Mouse (Mus musculus): Measurements from ENCODE around the gene Peli2. TPM values are rescaled to one million over a fixed set of nuclear protein-coding genes. Genes with fewer than 3 reads are reported as not detected.
"Not testable (repeated sequence)": the region's sequence is repeated elsewhere in the genome, so short reads cannot be mapped to it uniquely, and the experiment has no call there.

Gene Peli2
- 6.8 and 7.0 TPM in 2 replicates for polyA plus RNA-seq (2015; fragmentation: Nextera tagmentation; extraction: Ambion mirVana)

- H3K9me3 ChIP-seq (replicated peaks), result no peaks in the 10 kb centered on the region
- peak; percentile 87 for ATAC-seq (ENCODE audit: low FRiP score)
- H3K9ac ChIP-seq (replicated peaks), result peak within 1 kb of the TSS; percentile 86
- peaks cover 61% of the 10 kb centered on the region for H3K4me1 ChIP-seq
- peak within 1 kb of the TSS; percentile 84 for H3K4me3 ChIP-seq (replicated peaks)
- H3K4me2 ChIP-seq, result peak within 1 kb of the TSS; percentile 96
- no peaks in the 10 kb centered on the region for H3K36me3 ChIP-seq
- WGBS, result under 1% methylated on average over 107 of the region's 117 CpGs
- H3K27ac ChIP-seq (replicated peaks), result peak within 1 kb of the TSS; percentile 87
- H3K27me3 ChIP-seq (replicated peaks), result no peaks in the 10 kb centered on the region
These were observed at the start of gene Peli2 for GRCm38 (mm10) chr14:48120752-48121528. Gene Peli2, plus strand, starts transcription at chr14:48120823.

DNA sequence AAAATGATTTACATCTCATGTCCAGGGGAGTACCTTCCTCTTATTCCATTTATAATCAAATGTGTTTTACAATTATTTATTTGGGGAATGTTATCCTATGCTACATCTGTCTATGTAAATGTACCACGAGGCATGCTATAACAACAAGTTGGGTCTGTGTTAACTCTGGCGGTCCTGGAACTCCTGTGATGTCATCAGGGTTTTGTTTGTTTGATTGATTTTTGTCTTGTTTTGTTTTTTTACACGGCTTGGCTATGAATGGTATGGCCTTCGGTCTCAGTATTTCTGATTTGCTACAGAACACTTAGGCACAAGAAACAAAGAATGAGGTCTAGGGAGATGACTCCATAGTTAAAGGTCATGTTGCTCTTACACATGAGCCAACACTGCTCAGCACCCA lies 48.5 kb upstream of the Peli2 start:
- H3K36me3 ChIP-seq, result no peaks in the 10 kb centered on the region
- 55% methylated on average over 4 of the region's 4 CpGs for WGBS
- H3K9ac ChIP-seq (replicated peaks), result no peak overlapping the region
- H3K4me1 ChIP-seq, result peaks cover 11% of the 10 kb centered on the region
- no peak overlapping the region for H3K4me3 ChIP-seq (replicated peaks)
- H3K4me2 ChIP-seq, result no peak overlapping the region
- ATAC-seq (ENCODE audit: low FRiP score), result no peak
- H3K27me3 ChIP-seq (replicated peaks), result no peaks in the 10 kb centered on the region
- H3K9me3 ChIP-seq (replicated peaks), result no peaks in the 10 kb centered on the region
- no peak overlapping the region for H3K27ac ChIP-seq (replicated peaks)

- WGBS, result 27% methylated on average over 24 of the region's 24 CpGs
- Histone ChIP-seq H3K36me3 (no peaks in the 10 kb centered on the region), H3K27ac (replicated peaks) (no peak overlapping the region), H3K4me3 (replicated peaks) (no peak overlapping the region), H3K9me3 (replicated peaks) (no peaks in the 10 kb centered on the region), H3K9ac (replicated peaks) (0 out of 2 replicates have a peak overlapping the region, but pooled peaks have one; percentile 14), H3K4me2 (peak overlapping the region; percentile 21; the same call in 1 of the 2 replicates), H3K4me1 (peaks cover 11% of the 10 kb centered on the region), H3K27me3 (replicated peaks) (no peaks in the 10 kb centered on the region)
- peak; percentile 38; the same call in 1 of the 2 replicates for ATAC-seq (ENCODE audit: low FRiP score)
These were observed 47.1 kb upstream of the Peli2 start for GRCm38 (mm10) chr14:48073247-48074161.

GRCm38 (mm10) chr14:48079574-48079973 lies 41.0 kb upstream of the Peli2 start:
- WGBS, result 96% methylated on average over 17 of the region's 17 CpGs
- not testable (repeated sequence) for H3K4me3 ChIP-seq (replicated peaks); ATAC-seq (ENCODE audit: low FRiP score)

GRCm38 (mm10) chr14:48083836-48084812 lies 36.5 kb upstream of the Peli2 start:
- Histone ChIP-seq H3K27me3 (replicated peaks) (no peaks in the 10 kb centered on the region), H3K4me2 (peak overlapping the region; percentile 20), H3K27ac (replicated peaks) (peak overlapping the region; percentile 38; the same call in 1 of the 2 replicates), H3K9me3 (replicated peaks) (no peaks in the 10 kb centered on the region), H3K4me3 (replicated peaks) (no peak overlapping the region), H3K36me3 (no peaks in the 10 kb centered on the region), H3K9ac (replicated peaks) (no peak overlapping the region), H3K4me1 (peaks cover 20% of the 10 kb centered on the region)
- WGBS, result 28% methylated on average over 14 of the region's 14 CpGs
- peak; percentile 59 for ATAC-seq (ENCODE audit: low FRiP score)

More at GRCm38 (mm10) chr14:48079574-48079973, 41.0 kb upstream of the Peli2 start:
- H3K9ac ChIP-seq (replicated peaks); H3K36me3 ChIP-seq; H3K27ac ChIP-seq (replicated peaks); H3K27me3 ChIP-seq (replicated peaks); H3K9me3 ChIP-seq (replicated peaks); H3K4me2 ChIP-seq: not testable (repeated sequence)
- H3K4me1 ChIP-seq, result peaks cover 12% of the 10 kb centered on the region

- no peaks in the 10 kb centered on the region for H3K9me3 ChIP-seq (replicated peaks)
- no peak overlapping the region for H3K27ac ChIP-seq (replicated peaks)
- no peak overlapping the region for H3K9ac ChIP-seq (replicated peaks)
- no peak for ATAC-seq (ENCODE audit: low FRiP score)
- H3K36me3 ChIP-seq, result no peaks in the 10 kb centered on the region
- WGBS, result 40% methylated on average over 7 of the region's 7 CpGs
- H3K4me2 ChIP-seq, result no peak overlapping the region
- no peaks in the 10 kb centered on the region for H3K27me3 ChIP-seq (replicated peaks)
- H3K4me3 ChIP-seq (replicated peaks), result no peak overlapping the region
- H3K4me1 ChIP-seq, result peaks cover 20% of the 10 kb centered on the region
These were observed 33.8 kb upstream of the Peli2 start for GRCm38 (mm10) chr14:48086682-48087297.

DNA sequence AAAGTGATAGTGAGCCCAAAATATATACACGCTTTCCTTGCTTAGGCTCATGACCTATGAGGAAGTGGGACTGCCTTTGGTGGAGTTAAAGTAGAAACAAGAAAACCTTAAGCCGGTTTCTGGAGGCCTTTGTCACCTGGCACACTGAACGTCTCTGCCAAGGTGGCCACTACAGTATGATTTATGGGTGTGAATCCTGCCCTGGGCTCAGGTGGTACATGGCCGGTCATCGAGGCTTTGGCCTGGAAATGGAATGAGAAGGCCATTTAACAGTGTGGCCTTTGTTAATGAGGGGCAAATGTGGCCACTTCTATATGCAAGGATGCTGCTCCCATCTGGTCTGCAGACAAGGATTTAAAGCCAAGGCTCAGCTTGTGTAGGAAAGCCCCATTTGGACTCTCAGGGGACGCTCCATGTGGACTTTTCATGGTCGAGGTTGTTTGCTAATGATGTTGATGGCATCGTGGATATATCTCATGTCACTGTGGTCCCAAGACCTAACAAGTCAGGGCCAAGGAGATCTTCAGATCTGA lies 33.3 kb upstream of the Peli2 start:
- Histone ChIP-seq H3K4me1 (peaks cover 20% of the 10 kb centered on the region), H3K27ac (replicated peaks) (no peak overlapping the region), H3K9me3 (replicated peaks) (no peaks in the 10 kb centered on the region), H3K4me2 (no peak overlapping the region), H3K9ac (replicated peaks) (no peak overlapping the region), H3K27me3 (replicated peaks) (no peaks in the 10 kb centered on the region), H3K4me3 (replicated peaks) (no peak overlapping the region), H3K36me3 (no peaks in the 10 kb centered on the region)
- ATAC-seq (ENCODE audit: low FRiP score), result no peak
- WGBS, result 37% methylated on average over 8 of the region's 8 CpGs

GRCm38 (mm10) chr14:48090465-48090864 lies 30.2 kb upstream of the Peli2 start:
- whole genome bisulfite sequencing, result 70% methylated on average over 4 of the region's 4 CpGs
- Histone ChIP-seq H3K27ac (replicated peaks) (no peak overlapping the region), H3K36me3 (no peaks in the 10 kb centered on the region), H3K9ac (replicated peaks) (no peak overlapping the region), H3K4me2 (no peak overlapping the region), H3K4me1 (0 out of 2 replicates have a peak, but pooled peaks cover 3% of the 10 kb centered on the region), H3K27me3 (replicated peaks) (no peaks in the 10 kb centered on the region), H3K4me3 (replicated peaks) (no peak overlapping the region), H3K9me3 (replicated peaks) (no peaks in the 10 kb centered on the region)
- ATAC-seq (ENCODE audit: low FRiP score), result no peak

- ATAC-seq (ENCODE audit: low FRiP score), result no peak
- H3K4me3 ChIP-seq (replicated peaks), result no peak overlapping the region
These were observed 29.5 kb upstream of the Peli2 start for GRCm38 (mm10) chr14:48091160-48091559.

DNA sequence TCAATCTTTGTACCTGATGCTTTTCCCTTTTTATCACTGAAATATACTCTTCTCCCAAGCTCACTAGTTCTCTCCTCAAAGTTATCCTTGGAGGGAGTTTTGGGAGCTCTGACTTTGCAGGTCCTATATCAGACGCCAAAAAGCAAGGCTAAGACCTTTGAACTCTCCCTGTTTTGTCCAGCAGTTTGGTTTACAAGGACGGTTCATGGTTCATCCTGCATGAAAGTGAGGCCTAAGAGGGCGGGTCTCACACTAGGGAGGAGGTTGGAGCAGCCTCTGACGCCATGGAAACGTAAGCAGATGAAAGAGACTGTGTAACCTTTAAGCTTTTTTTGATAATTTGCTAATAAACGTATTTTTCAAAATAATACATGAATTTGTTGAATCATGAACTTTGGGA lies 22.4 kb upstream of the Peli2 start:
- Histone ChIP-seq H3K4me3 (replicated peaks) (no peak overlapping the region), H3K27ac (replicated peaks) (no peak overlapping the region), H3K9me3 (replicated peaks) (no peaks in the 10 kb centered on the region), H3K9ac (replicated peaks) (no peak overlapping the region), H3K36me3 (no peaks in the 10 kb centered on the region), H3K27me3 (replicated peaks) (no peaks in the 10 kb centered on the region), H3K4me2 (no peak overlapping the region), H3K4me1 (no peaks in the 10 kb centered on the region)
- WGBS, result 46% methylated on average over 6 of the region's 6 CpGs
- no peak for ATAC-seq (ENCODE audit: low FRiP score)

More at GRCm38 (mm10) chr14:48091160-48091559, 29.5 kb upstream of the Peli2 start:
- WGBS, result 84% methylated on average over 8 of the region's 8 CpGs
- Histone ChIP-seq H3K4me2 (no peak overlapping the region), H3K9me3 (replicated peaks) (no peaks in the 10 kb centered on the region), H3K36me3 (no peaks in the 10 kb centered on the region), H3K27ac (replicated peaks) (no peak overlapping the region), H3K9ac (replicated peaks) (no peak overlapping the region), H3K27me3 (replicated peaks) (no peaks in the 10 kb centered on the region), H3K4me1 (0 out of 2 replicates have a peak, but pooled peaks cover 3% of the 10 kb centered on the region)
